Mouse (Mus musculus) thymus, adult 2 months (tissue): ENCODE measurements at regions not wholly inside any gene's neighbourhood (a gene's known extent, or its start where the extent isn't known, plus 50 kb on each side); places are given as distances from the start of the nearest gene placed in this dataset.
"Not testable (repeated sequence)": the region's sequence is repeated elsewhere in the genome, so short reads cannot be mapped to it uniquely, and the experiment has no call there.

Experiments
- DNase-seq: peaks from one replicate; pipeline ENCODE4 v3.0.0; 2021
- H3K27ac ChIP-seq: fragments of 200-500 bp; 2 replicates; pipeline ENCODE4 v1.5.1; 2012; ENCODE audit warnings: low read length, control low read depth; ENCODE audit not compliant: control insufficient read depth, insufficient read depth
- H3K27me3 ChIP-seq: fragments of 200-500 bp; 2 replicates; pipeline ENCODE4 v1.6.1; 2012; ENCODE audit warnings: mild to moderate bottlenecking, low read length, moderate library complexity, mixed read lengths; ENCODE audit not compliant: control insufficient read depth, insufficient read depth
- H3K36me3 ChIP-seq: fragments of 200-500 bp; 2 replicates; pipeline ENCODE4 v1.6.1; 2012; ENCODE audit warnings: mild to moderate bottlenecking, low read length, moderate library complexity; ENCODE audit not compliant: control insufficient read depth, insufficient read depth
- H3K4me1 ChIP-seq: fragments of 200-500 bp; replicated peaks from 2 replicates; pipeline ENCODE4 v1.6.1; 2012; ENCODE audit warnings: low read length; ENCODE audit not compliant: control insufficient read depth, insufficient read depth
- H3K4me3 ChIP-seq: fragments of 200-500 bp; 2 replicates; pipeline ENCODE4 v1.5.1; 2012; ENCODE audit warnings: mild to moderate bottlenecking, low read length, control low read depth, moderate library complexity; ENCODE audit not compliant: control insufficient read depth, insufficient read depth
- CTCF ChIP-seq: fragments of 200-500 bp; IDR thresholded peaks from 2 replicates; pipeline ENCODE4 v1.5.1; 2012; ENCODE audit warnings: mild to moderate bottlenecking, control low read depth, low read length, moderate library complexity, borderline replicate concordance; ENCODE audit not compliant: control insufficient read depth, poor library complexity, insufficient read depth; ENCODE audit errors: extremely low read depth
- POLR2A ChIP-seq: fragments of 200-500 bp; IDR thresholded peaks from 2 replicates; pipeline ENCODE4 v1.6.1; 2012; ENCODE audit warnings: mild to moderate bottlenecking, low read length, control low read depth, moderate library complexity; ENCODE audit not compliant: control insufficient read depth, poor library complexity, insufficient read depth; ENCODE audit errors: extremely low read depth
- WGBS: fragments of 180-500 bp; shearing (Covaris S2); methylation state at CpG from one replicate; pipeline ENCODE4 v1.1.7; 2018; 5-methylcytosine and 5-hydroxymethylcytosine counted together

GRCm38 (mm10) chr11:52460190-52460780, 64.1 kb downstream of the 9530068E07Rik start:
- H3K36me3 ChIP-seq, result no peaks in the 10 kb centered on the region
- no peak overlapping the region for H3K27ac ChIP-seq
- no peak for TF ChIP-seq CTCF
- TF ChIP-seq POLR2A, result no peak
- WGBS, result 84% methylated on average over 7 of the region's 7 CpGs
- no peaks in the 10 kb centered on the region for H3K4me1 ChIP-seq
- H3K27me3 ChIP-seq, result no peaks in the 10 kb centered on the region
- no peak for DNase-seq
- H3K4me3 ChIP-seq, result no peak overlapping the region

- not testable (repeated sequence) for H3K36me3 ChIP-seq, H3K4me3 ChIP-seq, H3K27me3 ChIP-seq, H3K27ac ChIP-seq, H3K4me1 ChIP-seq, DNase-seq
- 21% methylated on average over 6 of the region's 6 CpGs for WGBS
Observed at GRCm38 (mm10) chr11:52471128-52471527, 74.9 kb downstream of the 9530068E07Rik start.

GRCm38 (mm10) chr11:52480111-52480510, 83.9 kb downstream of the 9530068E07Rik start:
- H3K27me3 ChIP-seq, H3K27ac ChIP-seq, H3K4me3 ChIP-seq, H3K36me3 ChIP-seq, DNase-seq, H3K4me1 ChIP-seq: not testable (repeated sequence)
- WGBS, result 75% methylated on average over 10 of the region's 10 CpGs

- H3K4me3 ChIP-seq, H3K27ac ChIP-seq, DNase-seq, H3K4me1 ChIP-seq, H3K27me3 ChIP-seq, H3K36me3 ChIP-seq: not testable (repeated sequence)
- WGBS, result 92% methylated on average over 24 of the region's 24 CpGs
Observed at GRCm38 (mm10) chr11:52480694-52481093, 84.5 kb downstream of the 9530068E07Rik start.

- 88% methylated on average over 6 of the region's 8 CpGs for WGBS
- not testable (repeated sequence) for H3K27ac ChIP-seq, DNase-seq, H3K4me3 ChIP-seq, H3K36me3 ChIP-seq, H3K4me1 ChIP-seq, H3K27me3 ChIP-seq
Observed at GRCm38 (mm10) chr11:52483534-52483933, 87.3 kb downstream of the 9530068E07Rik start.

- 74% methylated on average over 4 of the region's 4 CpGs for WGBS
Observed at GRCm38 (mm10) chr11:52488538-52488937, 92.3 kb downstream of the 9530068E07Rik start.

GRCm38 (mm10) chr11:52493336-52493735, 97.1 kb downstream of the 9530068E07Rik start:
- no peaks in the 10 kb centered on the region for H3K36me3 ChIP-seq
- TF ChIP-seq CTCF (no peak), POLR2A (no peak)
- no peak overlapping the region for H3K4me3 ChIP-seq
- no peak overlapping the region for H3K27ac ChIP-seq
- no peaks in the 10 kb centered on the region for H3K27me3 ChIP-seq
- DNase-seq, result no peak
- H3K4me1 ChIP-seq, result no peaks in the 10 kb centered on the region
- 89% methylated on average over 6 of the region's 6 CpGs for WGBS

More at GRCm38 (mm10) chr11:52488538-52488937, 92.3 kb downstream of the 9530068E07Rik start:
- not testable (repeated sequence) for H3K27ac ChIP-seq, H3K4me3 ChIP-seq, DNase-seq, H3K4me1 ChIP-seq, H3K36me3 ChIP-seq, H3K27me3 ChIP-seq

GRCm38 (mm10) chr11:52496908-52497307, 100.7 kb downstream of the 9530068E07Rik start:
- no peaks in the 10 kb centered on the region for H3K27me3 ChIP-seq
- H3K36me3 ChIP-seq, result no peaks in the 10 kb centered on the region
- no peaks in the 10 kb centered on the region for H3K4me1 ChIP-seq
- H3K4me3 ChIP-seq, result no peak overlapping the region
- H3K27ac ChIP-seq, result no peak overlapping the region
- TF ChIP-seq CTCF (no peak), POLR2A (no peak)
- no peak for DNase-seq
- WGBS, result 96% methylated on average over 3 of the region's 3 CpGs
